Mouse (Mus musculus) limb, embryonic 11.5 days (tissue): Measurements from ENCODE around the gene Fgf23. TPM values are rescaled to one million over a fixed set of nuclear protein-coding genes. Genes with fewer than 3 reads are reported as not detected.

Experiments
- ATAC-seq: fragments of 200-750 bp; cut with Nextera tagmentation; 2 replicates; pipeline ENCODE4 v1.8.0; 2017; ENCODE audit warnings: low read depth; ENCODE audit not compliant: insufficient number of reproducible peaks, low FRiP score, low TSS enrichment
- DNase-seq: peaks from one replicate; pipeline ENCODE4 v3.0.0-alpha.2; 2015; ENCODE audit warnings: low spot score
- H3K27ac ChIP-seq: fragments of 300-500 bp; sonication (generic); replicated peaks from 2 replicates; pipeline ENCODE4 v1.5.1; 2014; ENCODE audit warnings: low read depth, mild to moderate bottlenecking, low read length
- H3K27me3 ChIP-seq: fragments of 300-500 bp; sonication (generic); 2 replicates; pipeline ENCODE4 v1.6.1; 2014; ENCODE audit warnings: mild to moderate bottlenecking, low read length, mixed read lengths; ENCODE audit not compliant: control insufficient read depth, insufficient read depth
- H3K36me3 ChIP-seq: fragments of 300-500 bp; sonication (generic); 2 replicates; pipeline ENCODE4 v1.6.1; 2014; ENCODE audit warnings: mild to moderate bottlenecking, low read length, moderate library complexity, mixed read lengths; ENCODE audit not compliant: control insufficient read depth, insufficient read depth
- H3K4me1 ChIP-seq: fragments of 300-500 bp; sonication (generic); 2 replicates; pipeline ENCODE4 v1.6.1; 2014; ENCODE audit warnings: low read length, mixed read lengths; ENCODE audit not compliant: control insufficient read depth, insufficient read depth
- H3K4me2 ChIP-seq: fragments of 300-500 bp; sonication (generic); 2 replicates; pipeline ENCODE4 v1.6.1; 2014; ENCODE audit warnings: low read depth, mild to moderate bottlenecking, moderate library complexity; ENCODE audit not compliant: severe bottlenecking
- H3K4me3 ChIP-seq: fragments of 300-500 bp; sonication (generic); 2 replicates; pipeline ENCODE4 v1.5.1; 2014; ENCODE audit warnings: low read depth, low read length
- H3K9ac ChIP-seq: fragments of 300-500 bp; sonication (generic); 2 replicates; pipeline ENCODE4 v1.6.1; 2014; ENCODE audit warnings: mild to moderate bottlenecking, low read length
- H3K9me3 ChIP-seq: fragments of 300-500 bp; sonication (generic); 2 replicates; pipeline ENCODE4 v1.6.1; 2016; ENCODE audit warnings: low read length; ENCODE audit not compliant: control insufficient read depth
- WGBS: fragments of 180-500 bp; shearing (Covaris S2); extraction: QIAGEN DNeasy Blood & Tissue Kit; methylation state at CpG from one replicate; pipeline ENCODE4 v1.1.7; 2014; 5-methylcytosine and 5-hydroxymethylcytosine counted together
- polyA plus RNA-seq: library from polyadenylated mRNA; unstranded; fragments of >200 nt; fragmentation: Nextera tagmentation; extraction: Ambion mirVana; gene quantifications from 2 replicates; pipeline ENCODE4 v1.2.1, GENCODE M21; 2014

Fgf23 gene
- polyA plus RNA-seq, 1 experiment from 2014 or later, result not detected

- H3K4me1 ChIP-seq, result no peaks in the 10 kb centered on the region
- H3K4me3 ChIP-seq, result no peak overlapping the region
- no peak overlapping the region for H3K9ac ChIP-seq
- 85% methylated on average over 7 of the region's 7 CpGs for WGBS
- peaks cover 5% of the 10 kb centered on the region; the same call in 1 of the 2 replicates for H3K36me3 ChIP-seq
- no peaks in the 10 kb centered on the region for H3K9me3 ChIP-seq
- no peak overlapping the region for H3K4me2 ChIP-seq
- no peak overlapping the region for H3K27ac ChIP-seq
- no peaks in the 10 kb centered on the region for H3K27me3 ChIP-seq
- ATAC-seq (no peak), DNase-seq (no peak)
Observed at GRCm38 (mm10) chr6:127123506-127123905, 50.8 kb downstream of the Fgf23 start.

GRCm38 (mm10) chr6:127129659-127130058 lies 57.0 kb downstream of the Fgf23 start:
- Histone ChIP-seq H3K4me3 (no peak overlapping the region), H3K9ac (no peak overlapping the region), H3K27ac (no peak overlapping the region), H3K9me3 (no peaks in the 10 kb centered on the region), H3K4me2 (no peak overlapping the region), H3K4me1 (no peaks in the 10 kb centered on the region), H3K27me3 (no peaks in the 10 kb centered on the region), H3K36me3 (peaks cover 23% of the 10 kb centered on the region; the same call in 1 of the 2 replicates)
- WGBS, result 97% methylated on average over 14 of the region's 14 CpGs
- ATAC-seq, result no peak
- no peak for DNase-seq

- Histone ChIP-seq H3K9me3 (no peaks in the 10 kb centered on the region), H3K27me3 (no peaks in the 10 kb centered on the region), H3K4me1 (no peaks in the 10 kb centered on the region), H3K4me2 (no peak overlapping the region), H3K4me3 (no peak overlapping the region), H3K36me3 (peaks cover 25% of the 10 kb centered on the region; the same call in 1 of the 2 replicates), H3K9ac (no peak overlapping the region), H3K27ac (no peak overlapping the region)
- no peak for DNase-seq
- 78% methylated on average over 13 of the region's 13 CpGs for WGBS
- no peak for ATAC-seq
Observed at GRCm38 (mm10) chr6:127130377-127130776, 57.7 kb downstream of the Fgf23 start.

Other genes starting within 250 kb of the Fgf23 start
- 190 and 192 TPM in 2 replicates for gene Ndufa9, start 223.8 kb upstream of the Fgf23 start, polyA plus RNA-seq
- not detected in 2 replicates for gene Akap3, start 219.8 kb upstream of the Fgf23 start, polyA plus RNA-seq
- gene Dyrk4, start 151.1 kb upstream of the Fgf23 start, polyA plus RNA-seq, result not detected in 2 replicates
- gene Rad51ap1, start 133.3 kb upstream of the Fgf23 start, polyA plus RNA-seq, result 90.7 and 92.9 TPM in 2 replicates
- 17.0 and 17.2 TPM in 2 replicates for gene D6Wsu163e, start 132.9 kb upstream of the Fgf23 start, polyA plus RNA-seq
- gene Fgf6, start 57.3 kb upstream of the Fgf23 start, polyA plus RNA-seq, result 0.06 and 0.08 TPM in 2 replicates
- gene Tigar, start 36.7 kb downstream of the Fgf23 start, polyA plus RNA-seq, result 4.3 and 4.5 TPM in 2 replicates
- gene Ccnd2, start 79.3 kb downstream of the Fgf23 start, polyA plus RNA-seq, result 1,093 and 1,097 TPM in 2 replicates